Mouse (Mus musculus): ENCODE data around the gene Oasl1. TPM values are rescaled to one million over a fixed set of nuclear protein-coding genes. Genes with fewer than 3 reads are reported as not detected.
A peak's percentile ranks its signal among the peaks of the same experiment; 100 is the strongest.
"Not testable (repeated sequence)": the region's sequence is repeated elsewhere in the genome, so short reads cannot be mapped to it uniquely, and the experiment has no call there.

The Oasl1 gene
- polyA plus RNA-seq (2012; rRNA removed) = 10.1 and 12.6 TPM in 2 replicates

- DNase-seq (ENCODE audit: low read depth in 1 of 2, low spot score in 2 of 2) = peak; percentile 53 to 61
- Histone ChIP-seq H3K27me3 (ENCODE audit: control insufficient read depth, insufficient read depth, low read length) (no peaks in the 10 kb centered on the region), H3K27ac (ENCODE audit: insufficient read depth, low read length) (peak within 1 kb of the TSS; percentile 84), H3K4me3 (ENCODE audit: extremely low read depth, insufficient read depth, insufficient read length) (peak within 1 kb of the TSS; percentile 65), H3K4me1 (ENCODE audit: control insufficient read depth, insufficient read depth, insufficient read length) (peaks cover 6% of the 10 kb centered on the region; the same call in 1 of the 2 replicates), H3K36me3 (ENCODE audit: control insufficient read depth, insufficient read depth, low read length) (no peaks in the 10 kb centered on the region)
- 9% methylated on average over 15 of the region's 15 CpGs for WGBS
- TF ChIP-seq POLR2A (IDR thresholded peaks at IDR 0.05; ENCODE audit: low read depth, low read length) = no peak
- TF ChIP-seq CTCF (IDR thresholded peaks at IDR 0.05; ENCODE audit: extremely low read depth, insufficient read depth, insufficient read length, insufficient replicate concordance) = no peak
Measured at GRCm38 (mm10) chr5:114922998-114923473, at the start of gene Oasl1. Gene Oasl1, plus strand, starts transcription at chr5:114923240.

GRCm38 (mm10) chr5:114875858-114876257 lies 47.2 kb upstream of the Oasl1 start:
- Histone ChIP-seq H3K27ac (ENCODE audit: insufficient read depth, low read length) (no peak overlapping the region), H3K36me3 (ENCODE audit: control insufficient read depth, insufficient read depth, low read length) (no peaks in the 10 kb centered on the region), H3K27me3 (ENCODE audit: control insufficient read depth, insufficient read depth, low read length) (no peaks in the 10 kb centered on the region), H3K4me3 (ENCODE audit: extremely low read depth, insufficient read depth, insufficient read length) (no peak overlapping the region), H3K4me1 (ENCODE audit: control insufficient read depth, insufficient read depth, insufficient read length) (no peaks in the 10 kb centered on the region)
- TF ChIP-seq CTCF (IDR thresholded peaks at IDR 0.05; ENCODE audit: extremely low read depth, insufficient read depth, insufficient read length, insufficient replicate concordance) = peak; percentile 58; the same call in 1 of the 2 replicates
- no peak for TF ChIP-seq POLR2A (IDR thresholded peaks at IDR 0.05; ENCODE audit: low read depth, low read length)
- WGBS = 46% methylated on average over 6 of the region's 6 CpGs
- peak in 1 of 2 experiments; percentile 38 for DNase-seq (ENCODE audit: low read depth in 1 of 2, low spot score in 2 of 2)

- no peak for TF ChIP-seq POLR2A (IDR thresholded peaks at IDR 0.05; ENCODE audit: low read depth, low read length)
- no peak for TF ChIP-seq CTCF (IDR thresholded peaks at IDR 0.05; ENCODE audit: extremely low read depth, insufficient read depth, insufficient read length, insufficient replicate concordance)
- Histone ChIP-seq H3K4me3 (ENCODE audit: extremely low read depth, insufficient read depth, insufficient read length) (no peak overlapping the region), H3K27ac (ENCODE audit: insufficient read depth, low read length) (no peak overlapping the region), H3K27me3 (ENCODE audit: control insufficient read depth, insufficient read depth, low read length) (no peaks in the 10 kb centered on the region), H3K4me1 (ENCODE audit: control insufficient read depth, insufficient read depth, insufficient read length) (no peaks in the 10 kb centered on the region), H3K36me3 (ENCODE audit: control insufficient read depth, insufficient read depth, low read length) (no peaks in the 10 kb centered on the region)
- no peak for DNase-seq (ENCODE audit: low read depth in 1 of 2, low spot score in 2 of 2)
- 81% methylated on average over 6 of the region's 6 CpGs for WGBS
Measured at GRCm38 (mm10) chr5:114876331-114876730, 46.7 kb upstream of the Oasl1 start.

GRCm38 (mm10) chr5:114877487-114877886 lies 45.6 kb upstream of the Oasl1 start:
- H3K36me3 ChIP-seq (ENCODE audit: control insufficient read depth, insufficient read depth, low read length) = no peaks in the 10 kb centered on the region
- H3K27me3 ChIP-seq (ENCODE audit: control insufficient read depth, insufficient read depth, low read length) = no peaks in the 10 kb centered on the region
- WGBS = 92% methylated on average over 7 of the region's 7 CpGs
- H3K4me1 ChIP-seq (ENCODE audit: control insufficient read depth, insufficient read depth, insufficient read length) = no peaks in the 10 kb centered on the region
- H3K27ac ChIP-seq (ENCODE audit: insufficient read depth, low read length) = no peak overlapping the region
- TF ChIP-seq CTCF (IDR thresholded peaks at IDR 0.05; ENCODE audit: extremely low read depth, insufficient read depth, insufficient read length, insufficient replicate concordance) (no peak), POLR2A (IDR thresholded peaks at IDR 0.05; ENCODE audit: low read depth, low read length) (no peak)
- no peak for DNase-seq (ENCODE audit: low read depth in 1 of 2, low spot score in 2 of 2)
- no peak overlapping the region for H3K4me3 ChIP-seq (ENCODE audit: extremely low read depth, insufficient read depth, insufficient read length)

GRCm38 (mm10) chr5:114879399-114879798 lies 43.6 kb upstream of the Oasl1 start:
- WGBS = 44% methylated on average over 13 of the region's 13 CpGs
- no peaks in the 10 kb centered on the region for H3K4me1 ChIP-seq (ENCODE audit: control insufficient read depth, insufficient read depth, insufficient read length)
- no peaks in the 10 kb centered on the region for H3K27me3 ChIP-seq (ENCODE audit: control insufficient read depth, insufficient read depth, low read length)
- H3K36me3 ChIP-seq (ENCODE audit: control insufficient read depth, insufficient read depth, low read length) = no peaks in the 10 kb centered on the region
- H3K27ac ChIP-seq (ENCODE audit: insufficient read depth, low read length) = no peak overlapping the region
- no peak overlapping the region for H3K4me3 ChIP-seq (ENCODE audit: extremely low read depth, insufficient read depth, insufficient read length)
- DNase-seq (ENCODE audit: low read depth in 1 of 2, low spot score in 2 of 2) = no peak
- no peak for TF ChIP-seq POLR2A (IDR thresholded peaks at IDR 0.05; ENCODE audit: low read depth, low read length)
- TF ChIP-seq CTCF (IDR thresholded peaks at IDR 0.05; ENCODE audit: extremely low read depth, insufficient read depth, insufficient read length, insufficient replicate concordance) = no peak

GRCm38 (mm10) chr5:114882319-114882718 lies 40.7 kb upstream of the Oasl1 start:
- H3K4me3 ChIP-seq (ENCODE audit: extremely low read depth, insufficient read depth, insufficient read length); H3K4me1 ChIP-seq (ENCODE audit: control insufficient read depth, insufficient read depth, insufficient read length); H3K36me3 ChIP-seq (ENCODE audit: control insufficient read depth, insufficient read depth, low read length); H3K27me3 ChIP-seq (ENCODE audit: control insufficient read depth, insufficient read depth, low read length); H3K27ac ChIP-seq (ENCODE audit: insufficient read depth, low read length): not testable (repeated sequence)
- WGBS = 44% methylated on average over 6 of the region's 7 CpGs
- peak in 1 of 2 experiments; percentile 59 for DNase-seq (ENCODE audit: low read depth in 1 of 2, low spot score in 2 of 2)

GRCm38 (mm10) chr5:114883022-114883421 lies 40.0 kb upstream of the Oasl1 start:
- Histone ChIP-seq H3K27me3 (ENCODE audit: control insufficient read depth, insufficient read depth, low read length) (no peaks in the 10 kb centered on the region), H3K27ac (ENCODE audit: insufficient read depth, low read length) (no peak overlapping the region), H3K4me1 (ENCODE audit: control insufficient read depth, insufficient read depth, insufficient read length) (no peaks in the 10 kb centered on the region), H3K36me3 (ENCODE audit: control insufficient read depth, insufficient read depth, low read length) (no peaks in the 10 kb centered on the region), H3K4me3 (ENCODE audit: extremely low read depth, insufficient read depth, insufficient read length) (no peak overlapping the region)
- TF ChIP-seq POLR2A (IDR thresholded peaks at IDR 0.05; ENCODE audit: low read depth, low read length) (no peak), CTCF (IDR thresholded peaks at IDR 0.05; ENCODE audit: extremely low read depth, insufficient read depth, insufficient read length, insufficient replicate concordance) (no peak)
- DNase-seq (ENCODE audit: low read depth in 1 of 2, low spot score in 2 of 2) = no peak
- WGBS = 90% methylated on average over 11 of the region's 11 CpGs

Data from spleen, adult 2 months (tissue).